Mouse (Mus musculus) midbrain, postnatal 0 days (tissue): ENCODE measurements at regions not wholly inside any gene's neighbourhood (a gene's known extent, or its start where the extent isn't known, plus 50 kb on each side); places are given as distances from the start of the nearest gene placed in this dataset.

Source experiments
- ATAC-seq: fragments of 200-750 bp; cut with Nextera tagmentation; 2 replicates; pipeline ENCODE4 v1.8.0; 2017; ENCODE audit warnings: moderate number of reproducible peaks, mild to moderate bottlenecking, moderate TSS enrichment, moderate library complexity; ENCODE audit not compliant: low FRiP score
- DNase-seq: peaks from one replicate; pipeline ENCODE4 v3.0.0-alpha.2; 2015; ENCODE audit warnings: low spot score
- H3K27ac ChIP-seq: fragments of 300-500 bp; sonication (generic); 2 replicates; pipeline ENCODE4 v1.5.1; 2014; ENCODE audit warnings: low read depth, mild to moderate bottlenecking, low read length, mixed read lengths
- H3K27me3 ChIP-seq: fragments of 300-500 bp; sonication (generic); 2 replicates; pipeline ENCODE4 v1.6.1; 2014; ENCODE audit warnings: low read length, control low read depth, mixed read lengths; ENCODE audit not compliant: insufficient read depth
- H3K36me3 ChIP-seq: fragments of 300-500 bp; sonication (generic); 2 replicates; pipeline ENCODE4 v1.6.1; 2014; ENCODE audit warnings: low read length, control low read depth, mixed read lengths; ENCODE audit not compliant: insufficient read depth
- H3K4me1 ChIP-seq: fragments of 300-500 bp; sonication (generic); 2 replicates; pipeline ENCODE4 v1.6.1; 2014; ENCODE audit warnings: mild to moderate bottlenecking, control low read depth, antibody characterized with exemption, low read length, mixed read lengths; ENCODE audit not compliant: insufficient read depth
- H3K4me2 ChIP-seq: fragments of 300-500 bp; sonication (generic); 2 replicates; pipeline ENCODE4 v1.6.1; 2014; ENCODE audit warnings: low read depth, mild to moderate bottlenecking, low read length, mixed read lengths; ENCODE audit not compliant: poor library complexity, severe bottlenecking
- H3K4me3 ChIP-seq: fragments of 300-500 bp; sonication (generic); 2 replicates; pipeline ENCODE4 v1.5.1; 2014; ENCODE audit warnings: low read depth, mild to moderate bottlenecking, low read length, moderate library complexity
- H3K9ac ChIP-seq: fragments of 300-500 bp; sonication (generic); replicated peaks from 2 replicates; pipeline ENCODE4 v1.6.1; 2014; ENCODE audit warnings: mild to moderate bottlenecking, low read length, moderate library complexity, mixed read lengths; ENCODE audit not compliant: poor library complexity, severe bottlenecking
- H3K9me3 ChIP-seq: fragments of 300-500 bp; sonication (generic); 2 replicates; pipeline ENCODE4 v1.6.1; 2016; ENCODE audit warnings: low read length, control low read depth
- CTCF ChIP-seq: IDR thresholded peaks from 2 replicates; pipeline ENCODE4 v1.5.1; 2016; ENCODE audit warnings: antibody characterized with exemption, mild to moderate bottlenecking
- WGBS: fragments of 180-500 bp; shearing (Covaris S2); extraction: QIAGEN DNeasy Blood & Tissue Kit; methylation state at CpG from one replicate; pipeline ENCODE4 v1.1.7; 2014; 5-methylcytosine and 5-hydroxymethylcytosine counted together

DNA sequence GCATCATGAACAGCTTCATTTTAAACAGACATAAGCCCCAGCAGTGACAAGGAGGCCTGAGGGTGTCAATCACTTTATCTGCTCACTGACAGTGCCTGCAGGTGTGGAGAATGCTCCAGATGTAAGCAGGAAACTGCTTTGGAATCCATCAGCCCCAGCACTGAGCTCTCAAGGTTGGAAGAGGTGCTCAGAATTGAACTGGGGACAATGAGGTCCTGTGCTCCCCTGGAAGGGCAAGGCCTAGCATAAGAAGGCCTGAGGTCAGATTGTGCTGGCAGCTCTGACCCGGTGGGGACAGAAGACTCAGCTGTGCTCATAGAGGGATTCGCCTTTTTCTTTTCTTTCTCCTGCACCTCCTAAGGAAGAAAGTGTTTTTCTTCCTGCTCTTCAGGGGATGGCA is 82.2 kb upstream of the Lgalsl start:
- DNase-seq (no peak), ATAC-seq (no peak)
- Histone ChIP-seq H3K4me2 (no peak overlapping the region), H3K27ac (no peak overlapping the region), H3K9ac (no peak overlapping the region), H3K4me3 (no peak overlapping the region), H3K9me3 (no peaks in the 10 kb centered on the region), H3K27me3 (0 out of 2 replicates have a peak, but pooled peaks cover 3% of the 10 kb centered on the region), H3K36me3 (no peaks in the 10 kb centered on the region), H3K4me1 (no peaks in the 10 kb centered on the region)
- TF ChIP-seq CTCF = no peak
- 83% methylated on average over 2 of the region's 2 CpGs for WGBS

DNA sequence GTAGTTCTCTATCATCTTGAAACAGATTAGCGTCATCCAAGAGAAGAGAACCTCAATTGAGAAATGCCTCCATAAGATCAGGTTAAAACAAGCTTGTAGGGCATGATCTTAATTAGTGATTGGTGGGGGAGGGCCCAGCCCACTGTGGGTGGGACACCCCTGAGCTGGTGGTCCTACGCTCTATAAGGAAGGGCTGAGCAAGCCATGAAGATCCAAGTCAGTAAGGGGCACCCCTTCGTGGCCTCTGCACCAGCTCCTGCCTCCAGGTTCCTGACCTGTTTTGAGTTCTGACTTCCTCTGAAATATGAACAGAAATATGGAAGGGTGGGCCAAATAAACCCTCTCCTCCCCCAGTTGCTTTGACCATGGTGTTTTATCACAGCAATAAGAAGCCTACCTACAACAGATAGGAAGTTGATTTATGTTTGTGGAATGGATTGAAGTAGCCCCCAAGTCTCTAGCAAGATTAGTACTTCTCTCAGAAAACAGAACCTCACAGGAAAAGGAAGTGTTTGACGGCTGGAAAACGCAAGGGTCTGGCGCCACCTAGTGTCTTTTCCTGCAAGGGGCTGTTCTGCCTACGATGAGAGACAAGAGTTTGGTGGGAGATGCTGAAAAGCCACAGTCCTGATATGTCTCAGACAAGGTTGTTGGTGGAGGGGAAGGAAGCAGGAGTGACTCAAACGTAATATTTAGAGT is 82.9 kb upstream of the Lgalsl start:
- H3K27ac ChIP-seq = no peak overlapping the region
- ATAC-seq (peak; percentile 47; the same call in 1 of the 2 replicates), DNase-seq (peak; percentile 89)
- no peak overlapping the region for H3K4me2 ChIP-seq
- WGBS = 30% methylated on average over 8 of the region's 8 CpGs
- H3K9ac ChIP-seq = no peak overlapping the region
- no peaks in the 10 kb centered on the region for H3K9me3 ChIP-seq
- TF ChIP-seq CTCF = peak; percentile 99
- no peak overlapping the region for H3K4me3 ChIP-seq
- H3K27me3 ChIP-seq = 0 out of 2 replicates have a peak, but pooled peaks cover 3% of the 10 kb centered on the region
- no peaks in the 10 kb centered on the region for H3K36me3 ChIP-seq
- H3K4me1 ChIP-seq = no peaks in the 10 kb centered on the region

DNA sequence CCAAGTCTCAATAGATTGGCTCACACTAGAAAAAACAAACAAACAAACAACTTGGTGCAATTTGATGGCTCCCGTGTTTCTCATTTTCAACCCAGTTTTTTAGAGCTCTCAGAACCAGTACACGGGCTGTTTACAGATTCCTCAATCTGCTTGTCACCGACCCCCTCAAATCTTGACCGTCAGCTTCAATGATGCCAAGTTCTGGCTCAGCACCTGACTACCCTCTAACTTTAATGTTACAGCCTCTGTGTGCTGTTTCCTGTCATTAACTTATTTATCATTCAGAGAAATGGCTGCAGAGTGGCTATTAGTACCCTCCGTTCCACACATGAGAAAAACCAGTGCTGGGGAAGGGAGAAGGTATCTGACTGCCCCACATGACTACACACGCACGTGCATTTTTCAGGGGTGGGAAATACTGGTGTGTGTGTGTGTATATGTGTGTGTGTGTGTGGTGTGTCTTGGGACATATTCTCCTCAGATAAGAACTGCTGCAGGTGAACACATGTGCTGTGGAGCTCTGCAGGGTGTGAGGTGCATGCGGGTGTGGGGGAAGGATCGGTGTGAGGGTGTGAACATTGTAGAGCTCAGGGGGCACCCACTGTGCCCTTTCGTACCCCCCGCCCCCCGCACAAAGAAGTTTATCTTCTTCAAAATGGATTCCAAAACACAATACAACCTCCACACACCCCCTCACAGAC is 83.6 kb upstream of the Lgalsl start:
- no peaks in the 10 kb centered on the region for H3K4me1 ChIP-seq
- H3K36me3 ChIP-seq = no peaks in the 10 kb centered on the region
- 0 out of 2 replicates have a peak, but pooled peaks have one; percentile 8 for ATAC-seq
- TF ChIP-seq CTCF = no peak
- H3K4me3 ChIP-seq = no peak overlapping the region
- no peaks in the 10 kb centered on the region for H3K9me3 ChIP-seq
- peak overlapping the region; percentile 18; the same call in 1 of the 2 replicates for H3K27ac ChIP-seq
- 0 out of 2 replicates have a peak, but pooled peaks cover 3% of the 10 kb centered on the region for H3K27me3 ChIP-seq
- no peak overlapping the region for H3K4me2 ChIP-seq
- WGBS = 77% methylated on average over 12 of the region's 12 CpGs
- no peak overlapping the region for H3K9ac ChIP-seq
- DNase-seq = no peak

DNA sequence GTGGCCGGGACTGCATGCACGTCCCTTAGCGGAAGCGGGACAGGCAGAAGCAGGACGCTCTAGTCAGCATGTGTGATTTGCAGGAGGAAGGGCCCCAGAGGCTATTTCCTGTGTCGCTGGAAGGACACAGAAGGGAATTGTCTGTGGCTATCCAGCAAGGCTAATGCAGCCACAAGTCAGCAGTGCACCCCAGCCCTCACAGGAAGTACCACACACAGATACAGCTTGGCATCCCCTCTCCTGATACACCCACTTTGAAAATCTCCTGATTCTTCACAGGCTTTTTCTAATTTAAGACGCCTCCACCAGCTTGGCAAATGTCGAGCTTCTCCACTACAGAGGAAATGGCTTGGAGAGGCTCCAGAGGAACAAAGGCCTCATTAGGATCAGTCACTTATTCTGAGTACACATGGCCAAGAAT is 84.3 kb upstream of the Lgalsl start:
- Histone ChIP-seq H3K27me3 (0 out of 2 replicates have a peak, but pooled peaks cover 3% of the 10 kb centered on the region), H3K9me3 (no peaks in the 10 kb centered on the region), H3K9ac (no peak overlapping the region), H3K4me2 (no peak overlapping the region), H3K4me3 (no peak overlapping the region), H3K4me1 (no peaks in the 10 kb centered on the region), H3K27ac (0 out of 2 replicates have a peak overlapping the region, but pooled peaks have one; percentile 18), H3K36me3 (no peaks in the 10 kb centered on the region)
- ATAC-seq (peak; percentile 77), DNase-seq (peak; percentile 92)
- no peak for TF ChIP-seq CTCF
- WGBS = 38% methylated on average over 8 of the region's 8 CpGs

DNA sequence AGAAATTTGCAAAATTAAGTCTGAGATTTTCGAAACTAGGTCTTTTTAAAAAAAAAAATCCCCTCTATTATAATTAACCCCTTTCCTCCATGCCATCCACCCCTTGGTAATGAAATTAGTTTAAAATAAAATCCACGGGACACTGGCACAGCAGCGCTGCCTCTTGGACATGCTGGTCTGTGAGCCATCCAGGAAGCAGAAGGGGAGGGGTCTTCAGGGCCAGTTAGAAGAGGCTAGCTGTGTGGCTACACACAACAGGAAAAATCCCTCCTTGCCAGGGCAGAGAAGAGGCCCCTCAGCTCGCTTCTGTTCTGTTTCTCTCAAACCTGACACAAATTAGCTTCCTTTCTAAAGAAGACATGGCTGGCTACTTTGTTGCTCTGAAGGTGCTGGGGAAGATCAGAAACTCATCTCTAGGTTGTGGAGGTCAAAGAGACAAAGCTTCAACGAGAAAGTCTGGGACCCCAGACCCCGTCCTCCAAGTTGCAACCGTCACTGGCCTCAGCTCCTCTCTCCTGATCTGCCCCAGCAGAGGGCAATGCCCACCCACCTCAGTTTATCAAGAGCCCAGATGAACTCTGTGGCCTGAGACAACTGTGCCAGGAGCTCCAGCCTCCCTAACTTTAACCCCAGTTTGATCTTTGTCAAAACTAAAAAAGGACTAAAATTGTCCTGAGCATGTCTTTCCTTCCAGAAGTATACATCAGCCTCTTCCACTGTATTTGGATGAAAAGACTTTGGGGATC is 85.0 kb upstream of the Lgalsl start:
- WGBS = 51% methylated on average over 7 of the region's 7 CpGs
- no peaks in the 10 kb centered on the region for H3K36me3 ChIP-seq
- TF ChIP-seq CTCF = peak; percentile 64
- 0 out of 2 replicates have a peak, but pooled peaks cover 3% of the 10 kb centered on the region for H3K27me3 ChIP-seq
- no peak overlapping the region for H3K27ac ChIP-seq
- ATAC-seq = no peak
- H3K4me1 ChIP-seq = no peaks in the 10 kb centered on the region
- no peaks in the 10 kb centered on the region for H3K9me3 ChIP-seq
- no peak overlapping the region for H3K4me2 ChIP-seq
- peak; percentile 47 for DNase-seq
- no peak overlapping the region for H3K9ac ChIP-seq
- H3K4me3 ChIP-seq = no peak overlapping the region
